ENCODE assay signal across 12 mouse cellular contexts in the genomic region with DNA sequence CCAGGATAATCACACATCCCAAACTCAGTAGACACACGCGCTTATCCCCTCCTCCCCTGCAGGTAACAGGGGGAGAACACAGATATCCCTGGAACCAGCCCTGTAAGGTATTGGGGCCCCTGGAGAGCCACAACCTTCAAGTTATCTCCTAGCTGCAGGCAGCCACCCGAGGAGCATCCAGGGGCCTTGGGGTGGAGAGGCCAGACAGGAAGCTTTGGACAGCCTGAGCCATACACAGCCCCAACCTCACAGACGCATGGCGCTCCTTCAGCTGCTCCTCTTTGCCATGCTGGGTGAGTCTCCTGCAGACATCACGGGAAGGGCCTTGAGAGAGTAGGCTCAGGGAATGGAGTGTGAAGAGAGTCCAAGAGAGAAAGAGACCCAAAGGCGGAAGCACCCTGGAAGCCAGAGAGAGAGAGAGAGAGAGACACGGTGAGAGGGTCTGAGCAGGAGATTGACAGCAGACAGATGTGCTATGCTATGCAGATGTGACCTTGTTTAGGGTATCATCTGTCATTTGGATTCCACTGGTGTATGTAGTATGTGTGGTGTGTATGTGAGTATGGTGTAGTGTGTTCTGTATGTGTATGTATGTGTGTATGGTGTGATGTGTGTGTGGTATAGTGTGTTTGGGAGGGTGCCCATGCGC. TPM values are rescaled to one million over a fixed set of nuclear protein-coding genes. Genes with fewer than 3 reads are reported as not detected.
DNase-seq lines count a peak whose midpoint lies in the region; ATAC-seq and TF ChIP-seq lines count a peak whose summit lies in the region.
"Had no signal": no experiment of that assay in that cellular context is flagged by ENCODE, and none has a peak within 500 bp of the region (broad histone marks: within the 10 kb centered on the region; RNA-seq: fewer than 3 reads in every experiment).

A gene (plus strand): TSS at position 150 of the 649 bp plus-strand sequence.

- WGBS in lung, embryonic 14.5 days, result 47% methylated on average over 9 of the region's 9 CpGs
- 48% methylated on average over 9 of the region's 9 CpGs for WGBS in limb, embryonic 14.5 days

- H3K4me2 ChIP-seq in lung, embryonic 14.5 days, result peak within 1 kb of the TSS; percentile 12; the same call in 1 of the 2 replicates
- no peak within 1 kb of the TSS for H3K4me2 ChIP-seq in limb, embryonic 14.5 days (replicated peaks; ENCODE audit: low read depth, low read length, severe bottlenecking)

- no peaks in the 10 kb centered on the region for H3K9me3 ChIP-seq in lung, embryonic 14.5 days (ENCODE audit: low read depth, low read length)
- no peaks in the 10 kb centered on the region for H3K9me3 ChIP-seq in limb, embryonic 14.5 days (ENCODE audit: control insufficient read depth, low read length)

- H3K9ac ChIP-seq in lung, embryonic 14.5 days, result no peak within 1 kb of the TSS; the same call in none of the 2 replicates
- no peak within 1 kb of the TSS for H3K9ac ChIP-seq in limb, embryonic 14.5 days (ENCODE audit: low read depth, low read length, severe bottlenecking)

- no peak within 1 kb of the TSS for H3K27ac ChIP-seq in lung, embryonic 14.5 days (ENCODE audit: low read depth)
- no peak within 1 kb of the TSS for H3K27ac ChIP-seq in limb, embryonic 14.5 days (replicated peaks; ENCODE audit: low read depth, low read length)

- H3K4me3 ChIP-seq in lung, embryonic 14.5 days (ENCODE audit: low read depth, low read length), result peak within 1 kb of the TSS; percentile 5; the same call in 1 of the 2 replicates
- H3K4me3 ChIP-seq in limb, embryonic 14.5 days (replicated peaks; ENCODE audit: low read length), result no peak within 1 kb of the TSS

- H3K36me3 ChIP-seq in lung, embryonic 14.5 days (ENCODE audit: insufficient read depth), result no peaks in the 10 kb centered on the region
- no peaks in the 10 kb centered on the region for H3K36me3 ChIP-seq in limb, embryonic 14.5 days (ENCODE audit: control insufficient read depth, insufficient read depth, low read length)

- TF ChIP-seq CTCF in lung, embryonic 14.5 days (IDR thresholded peaks at IDR 0.05; ENCODE audit: low read depth), result no peak

- H3K27me3 ChIP-seq in lung, embryonic 14.5 days (ENCODE audit: insufficient read depth, low read length), result no peaks in the 10 kb centered on the region
- no peaks in the 10 kb centered on the region for H3K27me3 ChIP-seq in limb, embryonic 14.5 days (ENCODE audit: control insufficient read depth, insufficient read depth, low read length)

- DNase-seq in lung, embryonic 14.5 days, result no peak
- DNase-seq in lung, postnatal 4 days, result no peak
- peak; percentile 84 for DNase-seq in c-Kit-negative CD71-positive TER-119-positive erythroid progenitor cells, embryonic 14.5 days (ENCODE audit: low read depth, low spot score)
- no peak for DNase-seq in limb, embryonic 14.5 days (ENCODE audit: low spot score)
- peak; percentile 77 to 81 for DNase-seq in spleen, postnatal 10 days (ENCODE audit: low spot score in 2 of 2)
- no peak for DNase-seq in gastrocnemius, postnatal 25 days
- no peak for DNase-seq in right cerebral cortex, postnatal 10 days (ENCODE audit: low spot score in 2 of 2)
- DNase-seq in urinary bladder, postnatal 14 days (ENCODE audit: low spot score), result no peak
- DNase-seq: cerebellum, adult 9-10 months; heart, adult 18-20 months; kidney, adult 11 months had no signal

- peak; percentile 63; the same call in 1 of the 2 replicates for ATAC-seq in lung, embryonic 14.5 days (ENCODE audit: insufficient read depth)
- ATAC-seq in limb, embryonic 14.5 days (ENCODE audit: low FRiP score, low read depth), result peak; percentile 41; the same call in 1 of the 2 replicates

- no peaks in the 10 kb centered on the region for H3K4me1 ChIP-seq in lung, embryonic 14.5 days (ENCODE audit: insufficient read depth)
- peaks cover 2% of the 10 kb centered on the region for H3K4me1 ChIP-seq in limb, embryonic 14.5 days (ENCODE audit: control insufficient read depth, insufficient read depth, low read length)

- no peak for TF ChIP-seq POLR2A in limb, embryonic 14.5 days (IDR thresholded peaks at IDR 0.05; ENCODE audit: borderline replicate concordance, extremely low read depth, insufficient read depth, insufficient read length)

RNA-seq across cellular contexts. Expression of the gene that starts here (rescaled TPM):
- polyA plus RNA-seq in lung, embryonic 14.5 days (2014; fragmentation: Nextera tagmentation; extraction: Ambion mirVana), result 0.22 and 0.23 TPM in 2 replicates
- 0.11 and 0.41 TPM in 2 replicates for polyA plus RNA-seq in limb, embryonic 14.5 days (2012; rRNA removed)
- polyA plus RNA-seq in limb, embryonic 14.5 days (2014; fragmentation: Nextera tagmentation; extraction: Ambion mirVana), result not detected in 2 replicates
- total RNA-seq in gastrocnemius, postnatal 25 days (2021), result not detected
- total RNA-seq: heart, adult 18-20 months; left cerebral cortex, adult 18-20 months had no signal

Comparison
In these comparisons a context has a peak if more than half of its experiments do, and no peak if none do; other contexts are left out.
1. Peak in ATAC-seq, H3K4me3 ChIP-seq and H3K4me2 ChIP-seq in lung, embryonic 14.5 days; RNA of the gene not detected or under 1 TPM.
2. Peak in ATAC-seq in limb, embryonic 14.5 days; RNA of the gene not detected or under 1 TPM.
3. DNase-seq: peak in c-Kit-negative CD71-positive TER-119-positive erythroid progenitor cells, embryonic 14.5 days (single experiment) and spleen, postnatal 10 days (2 of 2); none in lung, embryonic 14.5 days (single experiment), lung, postnatal 4 days (0 of 2), limb, embryonic 14.5 days (single experiment), gastrocnemius, postnatal 25 days (single experiment), right cerebral cortex, postnatal 10 days (0 of 2) and urinary bladder, postnatal 14 days (single experiment).